Mouse (Mus musculus) lung, postnatal 25 days (tissue): ENCODE measurements at regions not wholly inside any gene's neighbourhood (a gene's known extent, or its start where the extent isn't known, plus 50 kb on each side); places are given as distances from the start of the nearest gene placed in this dataset.
A peak's percentile ranks its signal among the peaks of the same experiment; 100 is the strongest.

Experiments
- DNase-seq: peaks from one replicate; pipeline ENCODE4 v3.0.0; 2022; ENCODE audit warnings: low spot score

DNA sequence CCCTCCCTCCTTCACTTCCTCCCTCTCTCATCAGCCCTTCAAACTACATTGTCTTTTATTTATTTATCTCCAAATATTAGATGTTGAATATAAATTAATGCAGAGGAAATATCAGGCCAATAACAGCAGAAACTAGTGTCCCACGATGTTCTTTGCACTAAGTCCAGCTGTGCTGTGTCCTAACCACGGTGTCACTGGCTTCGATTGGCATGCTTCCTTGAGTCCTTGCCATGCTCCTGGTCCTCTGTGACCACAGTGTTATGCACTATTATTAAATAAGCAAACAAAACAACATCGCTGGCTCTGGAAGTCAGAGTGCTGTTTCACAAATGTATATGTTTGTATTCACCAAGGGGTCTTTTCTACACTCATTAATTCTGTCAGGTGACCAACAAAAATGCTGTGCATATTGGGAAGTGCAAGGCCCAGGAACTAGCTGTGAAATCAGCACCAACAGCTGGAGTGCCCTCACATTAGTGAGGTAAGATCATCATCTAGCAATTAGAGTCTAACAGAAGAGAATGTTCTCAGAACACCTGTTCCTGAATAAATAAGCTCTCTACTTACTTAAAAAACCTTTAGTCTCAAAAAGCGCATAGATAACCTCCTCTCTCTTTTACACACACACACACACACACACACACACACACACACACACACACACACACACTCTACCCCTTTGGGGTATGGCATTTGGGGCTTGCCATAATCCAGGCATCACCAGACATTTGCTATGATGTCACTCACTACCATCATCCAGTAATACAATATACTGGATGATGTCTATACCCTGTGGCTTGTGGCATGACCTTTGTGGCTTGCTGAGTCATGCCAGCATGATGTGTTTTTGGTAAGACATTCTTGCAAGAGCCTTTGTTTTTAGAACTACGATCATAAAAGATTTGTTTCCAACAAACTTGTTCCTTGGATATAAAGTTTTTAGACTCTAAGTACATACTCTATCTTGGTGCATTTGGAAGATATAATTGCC lies 81.9 kb upstream of the Rgs2 start:
- peak; percentile 8 for DNase-seq

DNA sequence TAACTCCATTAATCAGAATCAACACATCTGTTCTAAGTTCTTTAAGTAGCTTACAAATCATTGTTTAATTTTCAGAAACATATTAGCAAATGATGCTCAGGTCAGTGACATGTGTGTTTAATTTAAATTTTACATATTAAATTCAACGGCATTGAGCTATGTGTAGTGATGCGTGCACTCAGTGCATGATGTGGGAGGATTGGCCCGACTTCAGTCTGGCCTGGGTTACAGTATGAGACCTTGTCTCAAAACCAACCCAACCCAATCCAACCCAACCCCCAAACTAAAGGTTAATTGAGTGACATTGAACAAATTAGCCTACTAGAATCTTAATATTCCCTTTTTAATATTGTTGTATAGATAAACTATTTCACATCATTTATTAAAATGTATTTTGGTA lies 75.0 kb upstream of the Rgs2 start:
- DNase-seq: no peak

DNA sequence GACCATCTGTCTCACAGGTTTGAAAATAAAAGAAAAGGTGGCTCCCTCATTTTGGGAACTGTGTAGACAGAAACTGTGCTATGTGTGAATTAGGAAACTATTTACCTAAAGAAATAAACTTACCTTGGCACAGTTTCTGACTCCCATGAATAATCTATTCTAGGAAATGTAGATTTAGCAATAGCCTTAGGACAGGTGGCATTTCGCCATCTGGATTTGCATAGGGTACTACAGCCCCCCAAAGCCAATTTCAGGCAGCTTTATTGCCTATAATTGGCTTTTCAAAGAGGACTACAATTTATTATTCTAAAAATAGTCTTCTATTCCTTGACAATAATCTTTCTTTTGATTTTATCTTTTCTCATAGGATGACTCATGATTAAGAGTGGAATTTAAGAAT lies 74.5 kb upstream of the Rgs2 start:
- no peak for DNase-seq

DNA sequence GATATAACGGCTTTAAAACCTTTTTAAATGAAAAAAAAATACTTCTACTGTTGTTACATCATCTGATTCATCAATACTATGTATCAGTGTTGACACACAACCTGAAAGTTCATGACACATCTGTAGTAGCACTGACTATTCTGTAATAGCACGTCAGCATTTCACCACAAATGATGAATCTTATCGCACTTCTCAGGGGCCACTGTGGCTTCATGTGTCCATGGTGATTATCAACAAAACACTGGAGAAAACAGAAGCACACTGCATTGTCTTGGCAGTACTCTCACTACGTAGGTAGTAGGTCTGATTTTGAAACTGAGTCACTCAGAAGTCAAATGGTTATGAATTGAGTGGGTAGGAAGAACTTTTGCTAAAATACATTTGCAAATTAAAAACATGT lies 72.0 kb upstream of the Rgs2 start:
- no peak for DNase-seq

DNA sequence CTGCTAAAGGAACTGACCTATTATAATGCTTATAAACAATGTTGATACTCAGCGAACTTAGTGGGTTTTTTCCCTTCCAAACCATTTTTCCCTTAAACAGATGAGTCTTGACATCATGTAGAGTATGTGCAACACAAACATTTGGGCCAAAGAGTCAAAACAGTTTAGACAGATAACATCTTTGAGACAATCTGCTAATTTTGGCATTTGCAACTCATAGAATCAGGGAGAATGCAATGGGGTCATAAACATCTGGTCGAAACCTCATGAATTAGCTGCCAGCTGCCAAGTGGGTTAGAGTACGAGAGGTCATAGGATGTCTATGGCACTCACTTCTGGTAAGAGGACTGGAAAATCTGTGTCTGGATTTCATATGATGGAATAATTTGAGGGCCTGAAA lies 57.3 kb upstream of the Rgs2 start:
- DNase-seq: no peak

DNA sequence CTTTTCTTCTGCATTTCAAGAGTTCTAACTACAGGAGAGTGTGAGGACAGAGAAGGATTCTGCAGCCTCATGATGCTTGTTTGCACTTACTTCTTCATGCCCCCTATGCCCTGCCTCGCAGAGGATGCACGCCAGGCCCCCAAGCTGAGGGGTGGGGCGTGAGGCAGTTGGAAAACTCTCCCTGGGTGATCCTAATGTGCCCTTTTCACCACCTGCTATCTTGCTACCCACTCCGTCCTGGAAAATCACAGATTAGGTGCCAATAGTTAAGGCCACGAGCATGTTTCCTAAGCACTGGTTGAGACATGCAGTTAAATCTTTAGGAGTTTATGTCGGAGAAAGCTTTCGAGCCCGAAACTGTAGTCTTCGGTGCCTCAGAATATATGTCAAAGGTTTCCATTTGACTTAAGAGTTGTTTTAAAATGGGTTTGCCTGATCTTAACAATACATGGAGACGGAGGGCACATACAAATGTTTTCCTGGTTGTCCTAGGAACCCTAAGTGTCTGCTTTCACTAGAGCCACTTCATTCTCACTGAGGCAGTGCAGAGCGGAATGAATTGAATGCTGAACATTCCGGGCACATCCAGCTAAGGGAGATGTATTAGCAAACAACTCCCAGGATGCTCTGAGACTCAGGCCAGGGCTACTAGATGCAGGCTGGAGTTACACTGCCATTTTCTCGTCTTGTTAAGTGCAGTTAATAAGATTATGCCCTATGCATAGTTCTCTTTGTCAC lies 51.7 kb upstream of the Rgs2 start:
- DNase-seq: peak; percentile 57
